Mouse (Mus musculus) skeletal muscle tissue, adult 2 months (tissue): ENCODE measurements around the gene Kif26a.
A peak's percentile ranks its signal among the peaks of the same experiment; 100 is the strongest.

Experiments
- DNase-seq: peaks from one replicate; pipeline ENCODE4 v3.0.0-alpha.2; 2012; ENCODE audit warnings: low read depth, low spot score

The Kif26a gene

GRCm38 (mm10) chr12:112130161-112130860 is 15.7 kb upstream of the Kif26a start:
- no peak for DNase-seq

- no peak for DNase-seq
Observed at GRCm38 (mm10) chr12:112130957-112131356, 15.1 kb upstream of the Kif26a start.

GRCm38 (mm10) chr12:112140231-112140630 is 5.8 kb upstream of the Kif26a start:
- no peak for DNase-seq

GRCm38 (mm10) chr12:112140745-112141144 is 5.3 kb upstream of the Kif26a start:
- DNase-seq, result no peak

- DNase-seq, result no peak
Observed at GRCm38 (mm10) chr12:112141300-112141699, 4.7 kb upstream of the Kif26a start.

- no peak for DNase-seq
Observed at GRCm38 (mm10) chr12:112143116-112143832, 2.7 kb upstream of the Kif26a start.

- no peak for DNase-seq
Observed at GRCm38 (mm10) chr12:112143833-112144201, 2.2 kb upstream of the Kif26a start.

GRCm38 (mm10) chr12:112144377-112145115 is 1.5 kb upstream of the Kif26a start:
- DNase-seq, result no peak

- DNase-seq, result peak; percentile 41
Observed at GRCm38 (mm10) chr12:112145211-112145874, 665 bp upstream of the Kif26a start.

- no peak for DNase-seq
Observed at GRCm38 (mm10) chr12:112147365-112147764, 1.4 kb downstream of the Kif26a start.

GRCm38 (mm10) chr12:112150011-112150410 is 4.0 kb downstream of the Kif26a start:
- no peak for DNase-seq

GRCm38 (mm10) chr12:112151244-112151979 is 5.4 kb downstream of the Kif26a start:
- DNase-seq, result no peak

- DNase-seq, result no peak
Observed at GRCm38 (mm10) chr12:112151980-112152362, 6.0 kb downstream of the Kif26a start.

GRCm38 (mm10) chr12:112153597-112153996 is 7.6 kb downstream of the Kif26a start:
- no peak for DNase-seq

- DNase-seq, result no peak
Observed at GRCm38 (mm10) chr12:112154476-112154875, 8.5 kb downstream of the Kif26a start.

GRCm38 (mm10) chr12:112155218-112156051 is 9.4 kb downstream of the Kif26a start:
- no peak for DNase-seq

GRCm38 (mm10) chr12:112156804-112157203 is 10.8 kb downstream of the Kif26a start:
- DNase-seq, result no peak

- DNase-seq, result no peak
Observed at GRCm38 (mm10) chr12:112158246-112158645, 12.2 kb downstream of the Kif26a start.

- no peak for DNase-seq
Observed at GRCm38 (mm10) chr12:112158784-112159183, 12.8 kb downstream of the Kif26a start.
